Mouse (Mus musculus) midbrain, postnatal 0 days (tissue): ENCODE data around the gene 2510009E07Rik. TPM values are rescaled to one million over a fixed set of nuclear protein-coding genes. Genes with fewer than 3 reads are reported as not detected.

Experiments used
- ATAC-seq: fragments of 200-750 bp; cut with Nextera tagmentation; 2 replicates; pipeline ENCODE4 v1.8.0; 2017; ENCODE audit warnings: moderate number of reproducible peaks, mild to moderate bottlenecking, moderate TSS enrichment, moderate library complexity; ENCODE audit not compliant: low FRiP score
- DNase-seq: peaks from one replicate; pipeline ENCODE4 v3.0.0-alpha.2; 2015; ENCODE audit warnings: low spot score
- H3K27ac ChIP-seq: fragments of 300-500 bp; sonication (generic); 2 replicates; pipeline ENCODE4 v1.5.1; 2014; ENCODE audit warnings: low read depth, mild to moderate bottlenecking, low read length, mixed read lengths
- H3K27me3 ChIP-seq: fragments of 300-500 bp; sonication (generic); 2 replicates; pipeline ENCODE4 v1.6.1; 2014; ENCODE audit warnings: low read length, control low read depth, mixed read lengths; ENCODE audit not compliant: insufficient read depth
- H3K36me3 ChIP-seq: fragments of 300-500 bp; sonication (generic); 2 replicates; pipeline ENCODE4 v1.6.1; 2014; ENCODE audit warnings: low read length, control low read depth, mixed read lengths; ENCODE audit not compliant: insufficient read depth
- H3K4me1 ChIP-seq: fragments of 300-500 bp; sonication (generic); 2 replicates; pipeline ENCODE4 v1.6.1; 2014; ENCODE audit warnings: mild to moderate bottlenecking, control low read depth, antibody characterized with exemption, low read length, mixed read lengths; ENCODE audit not compliant: insufficient read depth
- H3K4me2 ChIP-seq: fragments of 300-500 bp; sonication (generic); 2 replicates; pipeline ENCODE4 v1.6.1; 2014; ENCODE audit warnings: low read depth, mild to moderate bottlenecking, low read length, mixed read lengths; ENCODE audit not compliant: poor library complexity, severe bottlenecking
- H3K4me3 ChIP-seq: fragments of 300-500 bp; sonication (generic); 2 replicates; pipeline ENCODE4 v1.5.1; 2014; ENCODE audit warnings: low read depth, mild to moderate bottlenecking, low read length, moderate library complexity
- H3K9ac ChIP-seq: fragments of 300-500 bp; sonication (generic); replicated peaks from 2 replicates; pipeline ENCODE4 v1.6.1; 2014; ENCODE audit warnings: mild to moderate bottlenecking, low read length, moderate library complexity, mixed read lengths; ENCODE audit not compliant: poor library complexity, severe bottlenecking
- H3K9me3 ChIP-seq: fragments of 300-500 bp; sonication (generic); 2 replicates; pipeline ENCODE4 v1.6.1; 2016; ENCODE audit warnings: low read length, control low read depth
- CTCF ChIP-seq: IDR thresholded peaks from 2 replicates; pipeline ENCODE4 v1.5.1; 2016; ENCODE audit warnings: antibody characterized with exemption, mild to moderate bottlenecking
- WGBS: fragments of 180-500 bp; shearing (Covaris S2); extraction: QIAGEN DNeasy Blood & Tissue Kit; methylation state at CpG from one replicate; pipeline ENCODE4 v1.1.7; 2014; 5-methylcytosine and 5-hydroxymethylcytosine counted together
- polyA plus RNA-seq: library from polyadenylated mRNA; unstranded; fragments of >200 nt; fragmentation: Nextera tagmentation; extraction: Ambion mirVana; gene quantifications from 2 replicates; pipeline ENCODE4 v1.2.1, GENCODE M21; 2015
- total RNA-seq: library from RNA; depleted of rRNA; stranded (reverse); fragments of >200 nt; gene quantifications from 2 replicates; pipeline ENCODE4 v1.2.3, GENCODE M21; 2014

The 2510009E07Rik gene
- total and polyA plus RNA-seq, 2 experiments from 2014 or later: 37.0 to 48.7 TPM

GRCm38 (mm10) chr16:21653151-21653550 is 41.3 kb downstream of the 2510009E07Rik start:
- TF ChIP-seq CTCF: no peak
- Histone ChIP-seq H3K4me1 (no peaks in the 10 kb centered on the region), H3K4me2 (no peak overlapping the region), H3K27me3 (no peaks in the 10 kb centered on the region), H3K36me3 (peaks cover 18% of the 10 kb centered on the region), H3K9ac (no peak overlapping the region), H3K4me3 (no peak overlapping the region), H3K27ac (no peak overlapping the region), H3K9me3 (no peaks in the 10 kb centered on the region)
- ATAC-seq (no peak), DNase-seq (no peak)
- 78% methylated on average over 15 of the region's 15 CpGs for WGBS

GRCm38 (mm10) chr16:21651161-21651560 is 43.3 kb downstream of the 2510009E07Rik start:
- Histone ChIP-seq H3K4me3 (no peak overlapping the region), H3K27ac (no peak overlapping the region), H3K9ac (no peak overlapping the region), H3K4me2 (no peak overlapping the region), H3K9me3 (no peaks in the 10 kb centered on the region), H3K4me1 (no peaks in the 10 kb centered on the region), H3K27me3 (no peaks in the 10 kb centered on the region), H3K36me3 (peaks cover 23% of the 10 kb centered on the region)
- no peak for TF ChIP-seq CTCF
- DNase-seq: no peak
- ATAC-seq: no peak
- WGBS: 84% methylated on average over 4 of the region's 4 CpGs

- ATAC-seq (no peak), DNase-seq (no peak)
- no peaks in the 10 kb centered on the region for H3K4me1 ChIP-seq
- H3K36me3 ChIP-seq: peaks cover 23% of the 10 kb centered on the region
- 51% methylated on average over 3 of the region's 3 CpGs for WGBS
- no peaks in the 10 kb centered on the region for H3K9me3 ChIP-seq
- TF ChIP-seq CTCF: no peak
- no peak overlapping the region for H3K27ac ChIP-seq
- H3K27me3 ChIP-seq: no peaks in the 10 kb centered on the region
- no peak overlapping the region for H3K4me2 ChIP-seq
- no peak overlapping the region for H3K9ac ChIP-seq
- no peak overlapping the region for H3K4me3 ChIP-seq
These were observed 44.2 kb downstream of the 2510009E07Rik start for GRCm38 (mm10) chr16:21650289-21650688.

GRCm38 (mm10) chr16:21648800-21649199 is 45.7 kb downstream of the 2510009E07Rik start:
- TF ChIP-seq CTCF: no peak
- WGBS: 75% methylated on average over 4 of the region's 4 CpGs
- H3K9ac ChIP-seq: no peak overlapping the region
- no peak overlapping the region for H3K4me3 ChIP-seq
- no peak for ATAC-seq
- no peaks in the 10 kb centered on the region for H3K9me3 ChIP-seq
- no peaks in the 10 kb centered on the region for H3K4me1 ChIP-seq
- DNase-seq: no peak
- no peak overlapping the region for H3K27ac ChIP-seq
- H3K27me3 ChIP-seq: no peaks in the 10 kb centered on the region
- no peak overlapping the region for H3K4me2 ChIP-seq
- H3K36me3 ChIP-seq: peaks cover 23% of the 10 kb centered on the region

- DNase-seq (no peak), ATAC-seq (no peak)
- WGBS: 70% methylated on average over 3 of the region's 3 CpGs
- no peaks in the 10 kb centered on the region for H3K9me3 ChIP-seq
- no peak overlapping the region for H3K9ac ChIP-seq
- no peak overlapping the region for H3K4me2 ChIP-seq
- H3K36me3 ChIP-seq: peaks cover 17% of the 10 kb centered on the region
- no peak for TF ChIP-seq CTCF
- H3K27me3 ChIP-seq: no peaks in the 10 kb centered on the region
- H3K27ac ChIP-seq: no peak overlapping the region
- no peak overlapping the region for H3K4me3 ChIP-seq
- no peaks in the 10 kb centered on the region for H3K4me1 ChIP-seq
These were observed 48.0 kb downstream of the 2510009E07Rik start for GRCm38 (mm10) chr16:21646496-21646895.

- no peak overlapping the region for H3K9ac ChIP-seq
- 82% methylated on average over 3 of the region's 3 CpGs for WGBS
- no peak overlapping the region for H3K4me3 ChIP-seq
- no peaks in the 10 kb centered on the region for H3K9me3 ChIP-seq
- no peak for TF ChIP-seq CTCF
- no peak overlapping the region for H3K4me2 ChIP-seq
- H3K27me3 ChIP-seq: no peaks in the 10 kb centered on the region
- ATAC-seq: no peak
- DNase-seq: no peak
- H3K36me3 ChIP-seq: peaks cover 16% of the 10 kb centered on the region
- H3K4me1 ChIP-seq: no peaks in the 10 kb centered on the region
- H3K27ac ChIP-seq: no peak overlapping the region
These were observed 48.5 kb downstream of the 2510009E07Rik start for GRCm38 (mm10) chr16:21645915-21646314.
